Mouse (Mus musculus): Measurements from ENCODE around the gene Homer3. TPM values are rescaled to one million over a fixed set of nuclear protein-coding genes. Genes with fewer than 3 reads are reported as not detected.

Gene Homer3
- total RNA-seq (2014; rRNA removed) (36.4 and 49.7 TPM in 2 replicates), polyA plus RNA-seq (2015; fragmentation: Nextera tagmentation; extraction: Ambion mirVana) (13.8 and 18.3 TPM in 2 replicates)

- Histone ChIP-seq H3K27ac (ENCODE audit: low read depth, low read length) (peak within 1 kb of the TSS; percentile 43), H3K4me1 (ENCODE audit: insufficient read depth, low read length) (no peaks in the 10 kb centered on the region), H3K9ac (replicated peaks; ENCODE audit: low read length, poor library complexity, severe bottlenecking) (peak within 1 kb of the TSS; percentile 71), H3K36me3 (ENCODE audit: insufficient read depth, low read length) (peaks cover 3% of the 10 kb centered on the region; the same call in 1 of the 2 replicates), H3K9me3 (ENCODE audit: low read length) (no peaks in the 10 kb centered on the region), H3K4me2 (ENCODE audit: low read depth, low read length, poor library complexity, severe bottlenecking) (peak within 1 kb of the TSS; percentile 92), H3K4me3 (ENCODE audit: low read depth, low read length) (peak within 1 kb of the TSS; percentile 67), H3K27me3 (ENCODE audit: insufficient read depth, low read length) (no peaks in the 10 kb centered on the region)
- DNase-seq (ENCODE audit: low spot score), result peak; percentile 76
- peak; percentile 86 for ATAC-seq (ENCODE audit: low FRiP score)
- peak; percentile 84 for TF ChIP-seq CTCF (IDR thresholded peaks at IDR 0.05)
- WGBS, result 0% methylated on average over 31 of the region's 36 CpGs
These were observed at the start of gene Homer3 for GRCm38 (mm10) chr8:70282603-70283135. Gene Homer3, plus strand, starts transcription at chr8:70282827.

- no peak for TF ChIP-seq CTCF (IDR thresholded peaks at IDR 0.05)
- peaks cover 5% of the 10 kb centered on the region; the same call in 1 of the 2 replicates for H3K4me1 ChIP-seq (ENCODE audit: insufficient read depth, low read length)
- peak overlapping the region; percentile 90 for H3K9ac ChIP-seq (replicated peaks; ENCODE audit: low read length, poor library complexity, severe bottlenecking)
- 7% methylated on average over 13 of the region's 13 CpGs for WGBS
- H3K27ac ChIP-seq (ENCODE audit: low read depth, low read length), result peak overlapping the region; percentile 97
- peaks cover 42% of the 10 kb centered on the region for H3K36me3 ChIP-seq (ENCODE audit: insufficient read depth, low read length)
- H3K4me3 ChIP-seq (ENCODE audit: low read depth, low read length), result peak overlapping the region; percentile 83
- H3K9me3 ChIP-seq (ENCODE audit: low read length), result no peaks in the 10 kb centered on the region
- DNase-seq (ENCODE audit: low spot score) (peak; percentile 5), ATAC-seq (ENCODE audit: low FRiP score) (peak; percentile 28)
- peak overlapping the region; percentile 60 for H3K4me2 ChIP-seq (ENCODE audit: low read depth, low read length, poor library complexity, severe bottlenecking)
- H3K27me3 ChIP-seq (ENCODE audit: insufficient read depth, low read length), result no peaks in the 10 kb centered on the region
These were observed 49.0 kb upstream of the Homer3 start for GRCm38 (mm10) chr8:70233606-70234005.

- Histone ChIP-seq H3K27me3 (ENCODE audit: insufficient read depth, low read length) (no peaks in the 10 kb centered on the region), H3K4me1 (ENCODE audit: insufficient read depth, low read length) (peaks cover 5% of the 10 kb centered on the region; the same call in 1 of the 2 replicates), H3K9ac (replicated peaks; ENCODE audit: low read length, poor library complexity, severe bottlenecking) (peak within 1 kb of the TSS; percentile 90), H3K4me3 (ENCODE audit: low read depth, low read length) (peak within 1 kb of the TSS; percentile 83), H3K9me3 (ENCODE audit: low read length) (no peaks in the 10 kb centered on the region), H3K27ac (ENCODE audit: low read depth, low read length) (peak within 1 kb of the TSS; percentile 97), H3K36me3 (ENCODE audit: insufficient read depth, low read length) (peaks cover 40% of the 10 kb centered on the region), H3K4me2 (ENCODE audit: low read depth, low read length, poor library complexity, severe bottlenecking) (peak within 1 kb of the TSS; percentile 60)
- peak; percentile 95 for ATAC-seq (ENCODE audit: low FRiP score)
- TF ChIP-seq CTCF (IDR thresholded peaks at IDR 0.05), result peak; percentile 39
- DNase-seq (ENCODE audit: low spot score), result peak; percentile 98
- WGBS, result under 1% methylated on average over 67 of the region's 67 CpGs
These were observed 48.4 kb upstream of the Homer3 start, which contains the start of the genes Sugp2 and Armc6 for GRCm38 (mm10) chr8:70234080-70234780. Gene Sugp2, plus strand, starts transcription at chr8:70234226. Gene Armc6, minus strand, starts transcription at chr8:70234466.

GRCm38 (mm10) chr8:70234781-70235128 is 47.9 kb upstream of the Homer3 start:
- DNase-seq (ENCODE audit: low spot score) (no peak), ATAC-seq (ENCODE audit: low FRiP score) (no peak)
- Histone ChIP-seq H3K4me3 (ENCODE audit: low read depth, low read length) (peak overlapping the region; percentile 83), H3K9me3 (ENCODE audit: low read length) (no peaks in the 10 kb centered on the region), H3K9ac (replicated peaks; ENCODE audit: low read length, poor library complexity, severe bottlenecking) (peak overlapping the region; percentile 90), H3K27me3 (ENCODE audit: insufficient read depth, low read length) (no peaks in the 10 kb centered on the region), H3K4me2 (ENCODE audit: low read depth, low read length, poor library complexity, severe bottlenecking) (peak overlapping the region; percentile 60), H3K27ac (ENCODE audit: low read depth, low read length) (peak overlapping the region; percentile 97), H3K4me1 (ENCODE audit: insufficient read depth, low read length) (peaks cover 5% of the 10 kb centered on the region; the same call in 1 of the 2 replicates), H3K36me3 (ENCODE audit: insufficient read depth, low read length) (peaks cover 35% of the 10 kb centered on the region)
- under 1% methylated on average over 15 of the region's 15 CpGs for WGBS
- no peak for TF ChIP-seq CTCF (IDR thresholded peaks at IDR 0.05)

- no peak for DNase-seq (ENCODE audit: low spot score)
- WGBS, result 95% methylated on average over 2 of the region's 2 CpGs
- no peak overlapping the region for H3K9ac ChIP-seq (replicated peaks; ENCODE audit: low read length, poor library complexity, severe bottlenecking)
- H3K27ac ChIP-seq (ENCODE audit: low read depth, low read length), result no peak overlapping the region
- no peaks in the 10 kb centered on the region for H3K27me3 ChIP-seq (ENCODE audit: insufficient read depth, low read length)
- ATAC-seq (ENCODE audit: low FRiP score), result no peak
- TF ChIP-seq CTCF (IDR thresholded peaks at IDR 0.05), result no peak
- H3K9me3 ChIP-seq (ENCODE audit: low read length), result no peaks in the 10 kb centered on the region
- H3K36me3 ChIP-seq (ENCODE audit: insufficient read depth, low read length), result peaks cover 49% of the 10 kb centered on the region
- H3K4me1 ChIP-seq (ENCODE audit: insufficient read depth, low read length), result peaks cover 5% of the 10 kb centered on the region; the same call in 1 of the 2 replicates
- no peak overlapping the region for H3K4me3 ChIP-seq (ENCODE audit: low read depth, low read length)
- H3K4me2 ChIP-seq (ENCODE audit: low read depth, low read length, poor library complexity, severe bottlenecking), result no peak overlapping the region
These were observed 44.8 kb upstream of the Homer3 start for GRCm38 (mm10) chr8:70237842-70238241.

- DNase-seq (ENCODE audit: low spot score) (no peak), ATAC-seq (ENCODE audit: low FRiP score) (no peak)
- Histone ChIP-seq H3K9ac (replicated peaks; ENCODE audit: low read length, poor library complexity, severe bottlenecking) (no peak overlapping the region), H3K36me3 (ENCODE audit: insufficient read depth, low read length) (peaks cover 62% of the 10 kb centered on the region), H3K9me3 (ENCODE audit: low read length) (no peaks in the 10 kb centered on the region), H3K4me1 (ENCODE audit: insufficient read depth, low read length) (peaks cover 3% of the 10 kb centered on the region; the same call in 1 of the 2 replicates), H3K27ac (ENCODE audit: low read depth, low read length) (no peak overlapping the region), H3K4me3 (ENCODE audit: low read depth, low read length) (no peak overlapping the region), H3K4me2 (ENCODE audit: low read depth, low read length, poor library complexity, severe bottlenecking) (no peak overlapping the region), H3K27me3 (ENCODE audit: insufficient read depth, low read length) (no peaks in the 10 kb centered on the region)
- WGBS, result 91% methylated on average over 5 of the region's 5 CpGs
- peak; percentile 18; the same call in 1 of the 2 replicates for TF ChIP-seq CTCF (IDR thresholded peaks at IDR 0.05)
These were observed 42.0 kb upstream of the Homer3 start for GRCm38 (mm10) chr8:70240642-70241041.

Data from midbrain, postnatal 0 days (tissue).